Mouse (Mus musculus): ENCODE results near the gene Gbp3.

Gbp3 gene

GRCm38 (mm10) chr3:142590431-142591067 is 30.7 kb downstream of the Gbp3 start:
- no peak for DNase-seq

- DNase-seq = no peak
Observed at GRCm38 (mm10) chr3:142594547-142594946, 34.7 kb downstream of the Gbp3 start, which contains the start of gene Gbp2b. Gene Gbp2b, plus strand, starts transcription at chr3:142594847.

GRCm38 (mm10) chr3:142597923-142598322 is 38.1 kb downstream of the Gbp3 start:
- no peak for DNase-seq

- no peak for DNase-seq
Observed at GRCm38 (mm10) chr3:142601675-142602074, 41.8 kb downstream of the Gbp3 start.

GRCm38 (mm10) chr3:142618658-142619057 is 58.8 kb downstream of the Gbp3 start:
- no peak for DNase-seq

GRCm38 (mm10) chr3:142619606-142620005 is 59.8 kb downstream of the Gbp3 start:
- no peak for DNase-seq

GRCm38 (mm10) chr3:142620111-142620955 is 60.5 kb downstream of the Gbp3 start, which contains the start of gene Gbp2:
Gene Gbp2, plus strand, starts transcription at chr3:142620602.
- DNase-seq = peak; percentile 21

GRCm38 (mm10) chr3:142620956-142621562 is 61.2 kb downstream of the Gbp3 start:
- no peak for DNase-seq
